Mouse (Mus musculus) myocyte (in vitro differentiated cells): ENCODE measurements around the gene Galnt13.

Experiments
- CEBPB ChIP-seq: IDR thresholded peaks from 2 replicates; pipeline ENCODE4 v1.6.1; 2011; ENCODE audit warnings: mild to moderate bottlenecking, moderate library complexity; ENCODE audit not compliant: poor library complexity, insufficient read depth, severe bottlenecking
- MAX ChIP-seq: IDR thresholded peaks from one replicate; pipeline ENCODE4 v1.6.1; 2011; ENCODE audit warnings: low read depth, mild to moderate bottlenecking, control low read depth
- POLR2A ChIP-seq: IDR thresholded peaks from one replicate; pipeline ENCODE4 v1.6.1; 2011; ENCODE audit warnings: low read depth, mild to moderate bottlenecking, control low read depth, moderate library complexity; ENCODE audit not compliant: insufficient read length
- POLR2AphosphoS2 ChIP-seq: IDR thresholded peaks from one replicate; pipeline ENCODE4 v1.6.1; 2011; ENCODE audit warnings: low read depth, control low read depth; ENCODE audit not compliant: insufficient read length

DNA sequence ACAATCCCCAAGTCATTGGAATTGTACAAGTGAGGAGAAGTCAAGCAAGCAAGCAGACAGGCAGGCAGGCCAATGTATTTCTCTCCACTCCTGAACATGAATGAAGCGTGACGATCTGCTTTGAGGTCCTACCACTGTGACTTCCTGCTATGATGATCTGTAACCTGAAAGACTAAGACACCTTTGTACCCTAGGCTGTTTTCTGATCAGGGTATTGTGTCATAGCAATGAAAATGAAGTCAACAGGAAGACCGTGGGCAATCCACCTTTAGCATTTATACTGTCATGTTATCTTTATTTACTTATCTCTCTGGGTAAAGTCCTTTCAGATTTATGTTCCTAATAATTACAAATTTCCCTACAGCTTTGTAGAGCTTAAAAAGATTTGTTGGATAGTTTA lies 500.3 kb downstream of the Galnt13 start:
- no peak for TF ChIP-seq POLR2AphosphoS2
- TF ChIP-seq CEBPB, result no peak
- no peak for TF ChIP-seq MAX
- TF ChIP-seq POLR2A, result no peak
